Mouse (Mus musculus): Measurements from ENCODE around the gene A530084C06Rik.

The A530084C06Rik gene

GRCm38 (mm10) chr13:31558521-31559418 is at the start of gene A530084C06Rik:
TSS of gene A530084C06Rik (minus strand) at chr13:31559333.
- DNase-seq (ENCODE audit: low read depth, low spot score) = no peak

GRCm38 (mm10) chr13:31603964-31604363 is 44.8 kb upstream of the A530084C06Rik start:
- DNase-seq (ENCODE audit: low read depth, low spot score) = no peak

GRCm38 (mm10) chr13:31599576-31599975 is 40.4 kb upstream of the A530084C06Rik start:
- DNase-seq (ENCODE audit: low read depth, low spot score) = no peak

- no peak for DNase-seq (ENCODE audit: low read depth, low spot score)
Measured at GRCm38 (mm10) chr13:31587341-31587740, 28.2 kb upstream of the A530084C06Rik start.

GRCm38 (mm10) chr13:31579866-31580265 is 20.7 kb upstream of the A530084C06Rik start:
- DNase-seq (ENCODE audit: low read depth, low spot score) = no peak

- DNase-seq (ENCODE audit: low read depth, low spot score) = no peak
Measured at GRCm38 (mm10) chr13:31578389-31578788, 19.3 kb upstream of the A530084C06Rik start.

GRCm38 (mm10) chr13:31577576-31577975 is 18.4 kb upstream of the A530084C06Rik start:
- no peak for DNase-seq (ENCODE audit: low read depth, low spot score)

GRCm38 (mm10) chr13:31576696-31577095 is 17.6 kb upstream of the A530084C06Rik start:
- DNase-seq (ENCODE audit: low read depth, low spot score) = no peak

GRCm38 (mm10) chr13:31574627-31575026 is 15.5 kb upstream of the A530084C06Rik start:
- no peak for DNase-seq (ENCODE audit: low read depth, low spot score)

- no peak for DNase-seq (ENCODE audit: low read depth, low spot score)
Measured at GRCm38 (mm10) chr13:31572806-31573508, 13.8 kb upstream of the A530084C06Rik start.

- DNase-seq (ENCODE audit: low read depth, low spot score) = no peak
Measured at GRCm38 (mm10) chr13:31567617-31568294, 8.6 kb upstream of the A530084C06Rik start.

GRCm38 (mm10) chr13:31567099-31567498 is 8.0 kb upstream of the A530084C06Rik start:
- DNase-seq (ENCODE audit: low read depth, low spot score) = no peak

- DNase-seq (ENCODE audit: low read depth, low spot score) = no peak
Measured at GRCm38 (mm10) chr13:31564394-31564793, 5.3 kb upstream of the A530084C06Rik start.

- DNase-seq (ENCODE audit: low read depth, low spot score) = no peak
Measured at GRCm38 (mm10) chr13:31559419-31560144, 449 bp upstream of the A530084C06Rik start.

- no peak for DNase-seq (ENCODE audit: low read depth, low spot score)
Measured at GRCm38 (mm10) chr13:31557768-31558520, 1.2 kb downstream of the A530084C06Rik start.

- DNase-seq (ENCODE audit: low read depth, low spot score) = no peak
Measured at GRCm38 (mm10) chr13:31556964-31557767, 2.0 kb downstream of the A530084C06Rik start.

GRCm38 (mm10) chr13:31555834-31556233 is 3.3 kb downstream of the A530084C06Rik start, which contains the start of gene Foxq1:
TSS of gene Foxq1 (plus strand) at chr13:31556134.
- DNase-seq (ENCODE audit: low read depth, low spot score) = no peak

- no peak for DNase-seq (ENCODE audit: low read depth, low spot score)
Measured at GRCm38 (mm10) chr13:31547610-31548009, 11.5 kb downstream of the A530084C06Rik start.

GRCm38 (mm10) chr13:31547204-31547603 is 11.9 kb downstream of the A530084C06Rik start:
- DNase-seq (ENCODE audit: low read depth, low spot score) = no peak

- DNase-seq (ENCODE audit: low read depth, low spot score) = no peak
Measured at GRCm38 (mm10) chr13:31546784-31547183, 12.3 kb downstream of the A530084C06Rik start.
